In genomic region chr7:112581621-112582020, GRCm38 (mm10) we compare ENCODE assay signal across 21 mouse cellular contexts.
DNase-seq lines count a peak whose midpoint lies in the region; ATAC-seq and TF ChIP-seq lines count a peak whose summit lies in the region.
"Had no signal": no experiment of that assay in that cellular context is flagged by ENCODE, and none has a peak within 500 bp of the region (broad histone marks: within the 10 kb centered on the region; RNA-seq: fewer than 3 reads in every experiment).

No protein-coding gene starts in this region.

- 0 out of 2 replicates have a peak, but pooled peaks cover 12% of the 10 kb centered on the region for H3K36me3 ChIP-seq in lung, postnatal 0 days (ENCODE audit: insufficient read depth, low read length)
- H3K36me3 ChIP-seq: G1E; liver, embryonic 15.5 days had no signal

- no peaks in the 10 kb centered on the region for H3K9me3 ChIP-seq in lung, postnatal 0 days (ENCODE audit: low read length)
- H3K9me3 ChIP-seq: liver, embryonic 15.5 days; midbrain, embryonic 13.5 days had no signal

- 73% methylated on average over 6 of the region's 6 CpGs for WGBS in lung, postnatal 0 days

- DNase-seq in adrenal gland, postnatal 14 days = peak; percentile 51
- no peak for DNase-seq in adrenal gland, postnatal 25 days
- peak; percentile 23 for DNase-seq in ovary, postnatal 36 days (ENCODE audit: low spot score)
- DNase-seq in ovary, postnatal 14 days (ENCODE audit: low spot score) = no peak
- no peak for DNase-seq in lung, postnatal 0 days (ENCODE audit: low spot score)
- no peak for DNase-seq in cerebellum, postnatal 10 days
- DNase-seq: cerebellum, adult 18-20 months; gastrocnemius, postnatal 14 days; heart, adult 2 months; heart, postnatal 36 days; right cerebral cortex, postnatal 4 days had no signal

- H3K27ac ChIP-seq in lung, postnatal 0 days (ENCODE audit: low read length) = no peak overlapping the region
- H3K27ac ChIP-seq: heart, adult 2 months; limb, embryonic 13.5 days; liver, embryonic 15.5 days; midbrain, embryonic 13.5 days had no signal

- TF ChIP-seq EP300 in lung, postnatal 0 days (IDR thresholded peaks at IDR 0.05) = no peak

- ATAC-seq in lung, postnatal 0 days = 0 out of 2 replicates have a peak, but pooled peaks have one; percentile 32
- no peak for ATAC-seq in megakaryocyte progenitor cell, adult 5-6 weeks (replicated peaks; ENCODE audit: poor library complexity)
- ATAC-seq: forebrain, embryonic 14.5 days; hindbrain, embryonic 16.5 days; intestine, embryonic 16.5 days; midbrain, embryonic 13.5 days had no signal

- H3K27me3 ChIP-seq in lung, postnatal 0 days (replicated peaks; ENCODE audit: insufficient read depth, low read length) = no peaks in the 10 kb centered on the region
- H3K27me3 ChIP-seq: limb, embryonic 13.5 days; liver, embryonic 15.5 days; midbrain, embryonic 13.5 days had no signal

- H3K4me3 ChIP-seq in lung, postnatal 0 days (ENCODE audit: low read depth, low read length) = no peak overlapping the region
- H3K4me3 ChIP-seq: erythroblast, embryonic 14.5 days; heart, adult 2 months; limb, embryonic 13.5 days; liver, embryonic 15.5 days; midbrain, embryonic 13.5 days; myocyte had no signal

- H3K4me2 ChIP-seq in lung, postnatal 0 days (replicated peaks; ENCODE audit: low read depth, low read length) = no peak overlapping the region
- H3K4me2 ChIP-seq: limb, embryonic 13.5 days; liver, embryonic 15.5 days; midbrain, embryonic 13.5 days had no signal

- no peak for TF ChIP-seq CTCF in lung, postnatal 0 days (IDR thresholded peaks at IDR 0.05)

- H3K4me1 ChIP-seq in lung, postnatal 0 days (ENCODE audit: insufficient read depth, low read depth, low read length) = no peaks in the 10 kb centered on the region
- H3K4me1 ChIP-seq: liver, embryonic 15.5 days; midbrain, embryonic 13.5 days had no signal

- no peak overlapping the region for H3K9ac ChIP-seq in lung, postnatal 0 days (replicated peaks; ENCODE audit: low read depth)
- H3K9ac ChIP-seq: limb, embryonic 13.5 days; liver, embryonic 15.5 days; midbrain, embryonic 13.5 days had no signal

Comparison
In these comparisons a context has a peak if more than half of its experiments do, and no peak if none do; other contexts are left out.
1. DNase-seq: peak in adrenal gland, postnatal 14 days (single experiment) and ovary, postnatal 36 days (single experiment); none in adrenal gland, postnatal 25 days (single experiment), ovary, postnatal 14 days (single experiment), lung, postnatal 0 days (single experiment) and cerebellum, postnatal 10 days (0 of 2).